Mouse (Mus musculus) brown adipose tissue, adult 24 weeks (tissue): ENCODE data around the gene Zbtb4. TPM values are rescaled to one million over a fixed set of nuclear protein-coding genes. Genes with fewer than 3 reads are reported as not detected.

ENCODE experiments used
- H3K27ac ChIP-seq: fragments of 200-500 bp; replicated peaks from 2 replicates; pipeline ENCODE4 v1.5.1; 2012; ENCODE audit warnings: low read depth, mild to moderate bottlenecking, low read length
- H3K4me1 ChIP-seq: fragments of 200-500 bp; 2 replicates; pipeline ENCODE4 v1.6.1; 2012; ENCODE audit warnings: low read length, mixed read lengths; ENCODE audit not compliant: control insufficient read depth, insufficient read depth, insufficient read length
- H3K4me3 ChIP-seq: fragments of 200-500 bp; 2 replicates; pipeline ENCODE4 v1.5.1; 2012; ENCODE audit warnings: low read depth, mild to moderate bottlenecking, low read length, moderate library complexity; ENCODE audit not compliant: insufficient read depth
- polyA plus RNA-seq: library from polyadenylated mRNA; stranded (reverse); fragments of >200 nt; gene quantifications from 2 replicates; pipeline ENCODE4 v1.2.4, GENCODE M21; 2012; ENCODE audit not compliant: missing spikeins, insufficient read depth, insufficient read length

The Zbtb4 gene
- polyA plus RNA-seq, 1 experiment = 23.6 TPM

DNA sequence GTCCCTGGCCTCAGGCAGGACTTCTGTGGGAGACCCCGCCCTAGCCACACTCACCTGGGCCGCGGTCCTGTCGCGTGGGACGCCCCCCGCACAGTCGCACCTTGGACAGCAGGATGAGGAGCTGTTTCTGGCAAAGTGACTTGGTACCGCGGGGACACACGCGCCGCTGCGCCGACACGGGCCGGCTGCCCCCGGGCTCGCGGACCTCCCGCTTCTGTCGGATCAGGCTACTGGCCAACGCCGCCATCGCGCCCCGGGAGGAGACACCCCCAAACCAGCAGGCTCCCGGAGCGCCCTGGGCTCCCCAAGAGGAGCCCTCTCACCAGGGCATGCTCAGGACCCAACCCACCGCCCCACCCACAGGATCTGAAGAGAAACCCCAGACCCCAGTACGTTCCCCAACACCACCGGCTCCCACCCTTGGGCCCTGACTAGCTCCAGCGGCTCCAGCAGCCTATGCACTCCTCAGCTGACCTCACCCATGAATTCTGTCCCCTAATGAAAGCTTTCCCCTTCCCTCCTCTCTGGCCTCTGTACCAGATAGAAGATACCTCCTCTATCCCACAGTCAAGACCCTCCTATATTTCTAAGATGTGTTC lies 35.8 kb downstream of the Zbtb4 start, which contains the start of gene Fgf11:
TSS of gene Fgf11 (minus strand) at position 479 of the 599 bp plus-strand sequence.
- Histone ChIP-seq H3K27ac (no peak within 1 kb of the TSS), H3K4me3 (peak within 1 kb of the TSS; percentile 93), H3K4me1 (peaks cover 9% of the 10 kb centered on the region)

DNA sequence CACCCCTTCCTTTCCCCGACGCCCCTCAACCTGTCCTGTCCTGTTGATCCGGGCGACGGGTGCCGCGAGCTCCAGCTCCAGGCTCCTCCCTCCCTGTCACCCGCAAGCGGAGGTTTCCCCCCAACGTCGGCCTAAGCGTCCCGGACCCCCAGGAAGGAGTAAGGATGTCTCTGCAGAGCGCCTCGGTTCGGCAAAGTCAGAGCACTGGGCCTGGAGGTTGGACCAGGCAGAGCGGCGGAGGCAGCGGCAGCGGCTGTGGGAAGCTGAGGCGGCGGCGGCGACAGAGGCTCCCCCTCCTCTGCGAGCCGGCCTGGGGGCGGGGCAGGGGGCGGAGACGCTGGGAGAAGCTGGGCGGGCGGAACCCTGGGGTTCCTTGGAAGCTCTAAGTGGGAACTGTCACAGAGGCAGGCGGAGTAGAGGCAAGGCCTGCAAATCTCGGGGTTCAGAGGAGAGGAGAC lies 37.0 kb downstream of the Zbtb4 start:
- H3K27ac ChIP-seq = no peak overlapping the region
- peak overlapping the region; percentile 93 for H3K4me3 ChIP-seq
- peaks cover 9% of the 10 kb centered on the region for H3K4me1 ChIP-seq

DNA sequence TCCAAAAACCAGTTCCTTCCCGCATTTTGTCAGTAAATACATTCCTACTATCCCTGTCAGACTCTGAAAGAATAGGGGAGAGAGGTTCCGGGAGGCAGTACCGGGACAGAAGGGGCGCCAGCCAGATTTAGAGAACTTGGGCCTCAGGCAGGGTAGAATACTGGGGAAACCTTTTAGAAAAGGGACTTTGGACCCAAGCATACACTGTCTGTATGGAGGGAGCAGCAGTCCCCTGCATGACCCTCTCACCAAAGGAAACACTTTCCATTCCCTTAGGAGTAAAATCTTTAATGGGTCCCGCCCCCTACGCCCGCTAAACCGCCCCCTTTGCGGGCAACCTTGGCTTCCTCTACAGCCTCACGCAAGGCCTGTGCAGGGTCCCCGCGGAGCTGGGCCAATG lies 37.6 kb downstream of the Zbtb4 start:
- H3K4me3 ChIP-seq = peak overlapping the region; percentile 93
- H3K27ac ChIP-seq = no peak overlapping the region
- H3K4me1 ChIP-seq = peaks cover 9% of the 10 kb centered on the region

DNA sequence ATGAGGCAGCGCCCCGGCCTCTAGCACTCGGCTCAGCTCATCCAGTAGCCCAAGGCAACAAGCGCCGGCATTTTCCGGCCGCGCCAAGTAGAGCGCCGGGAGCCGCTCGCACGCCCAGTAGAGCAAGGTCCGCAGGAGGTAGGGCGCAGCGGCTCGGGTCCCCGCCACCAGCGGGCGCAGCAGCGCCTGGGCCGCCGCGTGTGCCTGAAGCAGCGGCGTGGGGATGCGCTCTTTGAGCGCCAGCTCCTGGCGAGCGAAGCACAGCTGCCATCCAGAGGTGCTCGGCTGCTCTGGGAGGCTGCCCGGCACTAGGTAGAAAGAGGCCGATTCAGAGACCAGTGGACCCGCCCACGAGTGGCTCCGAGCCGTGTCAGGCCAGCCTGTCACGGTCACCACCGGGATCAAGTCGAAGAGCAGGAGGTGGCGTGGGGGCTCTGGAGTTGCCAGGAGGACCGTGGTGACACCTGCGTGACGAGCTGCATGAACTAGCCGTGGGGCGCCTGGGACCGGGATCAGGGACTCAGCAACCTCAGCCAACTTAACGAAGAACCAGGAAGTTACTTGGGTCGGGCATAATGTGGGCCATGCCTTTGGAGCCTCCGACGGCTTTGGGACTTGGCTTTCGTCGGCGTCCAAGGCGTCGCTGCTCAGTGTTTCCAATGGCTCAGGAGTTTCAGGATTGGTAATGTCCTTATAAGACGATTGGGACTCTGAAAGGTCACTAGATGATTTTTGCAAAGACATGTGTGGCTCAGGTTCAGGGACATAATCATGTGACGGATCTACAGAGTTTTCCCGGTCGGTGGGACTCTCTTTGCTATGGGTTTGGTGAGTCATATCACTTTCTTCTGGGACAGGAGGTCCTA lies 38.3 kb downstream of the Zbtb4 start:
- H3K4me3 ChIP-seq = peak overlapping the region; percentile 93
- H3K27ac ChIP-seq = no peak overlapping the region
- peaks cover 9% of the 10 kb centered on the region for H3K4me1 ChIP-seq

DNA sequence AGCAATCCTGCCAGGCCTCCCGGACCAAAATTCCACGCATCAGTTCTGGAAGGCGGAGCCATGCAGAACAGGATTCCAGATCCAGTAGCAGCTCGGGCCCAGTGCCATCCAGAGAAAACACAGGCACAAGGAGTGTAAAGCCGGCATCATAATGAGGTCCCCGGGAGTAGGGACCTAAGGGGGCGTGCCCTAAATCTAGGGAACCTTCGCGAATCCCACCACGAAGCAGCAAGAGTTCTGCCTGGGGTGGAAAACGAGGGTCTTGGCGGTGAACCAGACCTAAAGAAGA lies 38.9 kb downstream of the Zbtb4 start:
- H3K4me1 ChIP-seq = peaks cover 9% of the 10 kb centered on the region
- H3K4me3 ChIP-seq = peak overlapping the region; percentile 93
- H3K27ac ChIP-seq = no peak overlapping the region

DNA sequence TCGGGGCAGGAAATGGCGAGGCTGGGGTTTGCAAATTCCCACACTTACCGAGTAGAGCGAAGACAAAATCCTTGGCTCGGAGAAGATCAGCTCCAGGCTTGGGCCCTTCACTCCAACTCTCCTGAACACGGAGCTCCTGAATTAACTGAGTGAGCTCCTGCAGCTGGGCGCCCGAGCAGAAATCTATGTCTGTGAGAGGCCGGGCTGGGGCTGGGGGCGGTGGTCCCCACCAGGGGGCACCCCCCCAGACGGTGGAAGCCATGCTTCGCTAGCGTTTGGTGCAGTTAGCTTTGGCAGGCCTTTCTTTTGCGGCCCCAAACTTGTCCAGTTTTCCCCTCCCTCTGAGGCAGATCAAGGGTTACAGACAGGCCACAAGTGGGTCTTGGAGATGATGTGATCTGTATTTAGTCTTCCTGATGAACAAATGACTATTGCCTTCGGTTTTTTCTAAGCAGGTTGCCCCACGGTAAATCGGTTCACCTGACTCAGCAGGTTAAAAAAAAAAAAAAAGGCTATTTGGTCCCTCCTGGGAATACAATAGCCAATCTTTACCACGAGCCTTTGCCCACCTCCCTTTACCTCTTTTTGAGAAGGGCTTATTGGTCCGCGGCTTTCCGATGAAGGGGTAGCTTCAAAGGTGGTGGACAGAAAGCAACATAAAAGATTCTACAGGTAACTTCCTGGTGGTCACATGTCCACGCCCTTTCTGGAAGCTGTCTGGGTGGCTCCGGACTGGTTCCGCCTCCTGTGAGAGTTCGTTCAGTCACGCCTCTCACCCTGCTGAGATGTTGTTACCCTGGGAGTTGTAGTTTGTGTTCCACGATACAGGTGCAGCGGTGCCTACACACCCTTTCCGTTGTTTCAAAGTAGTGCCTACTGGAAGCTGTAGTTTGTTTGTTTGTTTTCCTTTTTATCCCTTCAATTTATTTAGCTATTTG lies 39.5 kb downstream of the Zbtb4 start, which contains the start of gene Tmem102:
TSS of gene Tmem102 (minus strand) at position 653 of the 938 bp plus-strand sequence.
- no peak within 1 kb of the TSS for H3K27ac ChIP-seq
- H3K4me1 ChIP-seq = peaks cover 9% of the 10 kb centered on the region
- H3K4me3 ChIP-seq = peak within 1 kb of the TSS; percentile 93

DNA sequence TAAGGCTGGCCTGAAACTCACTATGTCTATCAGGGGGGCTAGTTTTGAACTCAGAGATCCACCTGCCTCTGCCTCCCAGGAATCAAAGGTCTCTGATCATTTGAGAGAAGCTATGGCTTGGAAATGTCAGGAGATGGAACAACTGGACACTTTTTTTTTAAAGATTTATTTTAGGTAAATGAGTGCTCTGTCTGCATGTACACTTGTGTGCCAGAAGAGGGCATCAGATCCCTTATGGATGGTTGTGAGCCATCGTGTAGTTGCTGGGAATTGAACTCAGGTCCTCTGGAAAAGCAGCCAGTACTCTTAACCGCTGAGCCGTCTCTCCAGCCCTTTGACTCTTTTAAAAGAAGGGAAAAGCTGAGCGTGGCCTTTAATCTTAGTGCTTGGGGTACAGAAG lies 40.7 kb downstream of the Zbtb4 start:
- Histone ChIP-seq H3K4me1 (peaks cover 6% of the 10 kb centered on the region), H3K4me3 (no peak overlapping the region)

DNA sequence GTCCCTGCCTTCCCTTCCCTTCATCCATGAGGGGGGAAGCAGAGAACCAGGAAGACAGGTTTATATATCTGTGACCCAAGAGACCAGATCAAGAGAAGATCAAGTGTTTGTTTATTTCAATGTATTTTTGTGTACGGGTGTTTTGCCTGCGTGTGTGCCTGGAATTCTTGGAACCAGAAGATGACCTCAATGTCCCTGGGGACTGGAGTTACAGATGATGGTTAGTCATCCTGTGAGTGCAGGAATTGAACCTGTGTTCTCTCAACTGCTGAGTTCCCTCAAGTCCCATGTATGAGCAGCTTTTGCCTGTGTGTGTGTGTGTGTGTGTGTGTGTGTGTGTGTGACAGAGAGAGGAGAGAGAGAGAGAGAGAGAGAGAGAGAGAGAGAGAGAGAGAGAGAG lies 41.9 kb downstream of the Zbtb4 start:
- no peak overlapping the region for H3K4me3 ChIP-seq
- no peaks in the 10 kb centered on the region for H3K4me1 ChIP-seq
- no peak overlapping the region for H3K27ac ChIP-seq

More for the DNA sequence above, 40.7 kb downstream of the Zbtb4 start:
- no peak overlapping the region for H3K27ac ChIP-seq

DNA sequence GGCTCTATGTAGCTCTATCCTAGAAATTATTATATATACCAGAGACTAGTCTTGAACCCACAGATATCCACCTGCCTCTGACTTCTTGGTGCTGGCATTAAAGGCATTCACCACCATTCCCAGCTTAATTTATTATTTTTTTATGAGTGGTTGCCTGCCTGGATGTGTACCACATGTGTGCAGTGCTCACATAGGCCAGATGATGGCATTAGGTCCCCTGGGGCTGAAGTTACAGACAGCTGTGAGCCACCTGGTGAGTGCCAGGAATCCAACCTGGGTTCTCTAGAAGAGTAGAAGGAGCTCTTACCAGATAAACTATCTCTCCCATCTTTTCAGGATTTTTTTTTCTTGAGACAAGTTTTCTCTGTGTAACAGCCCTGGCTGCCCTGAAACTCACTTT lies 44.6 kb downstream of the Zbtb4 start:
- Histone ChIP-seq H3K4me1 (no peaks in the 10 kb centered on the region), H3K27ac (no peak overlapping the region), H3K4me3 (no peak overlapping the region)

DNA sequence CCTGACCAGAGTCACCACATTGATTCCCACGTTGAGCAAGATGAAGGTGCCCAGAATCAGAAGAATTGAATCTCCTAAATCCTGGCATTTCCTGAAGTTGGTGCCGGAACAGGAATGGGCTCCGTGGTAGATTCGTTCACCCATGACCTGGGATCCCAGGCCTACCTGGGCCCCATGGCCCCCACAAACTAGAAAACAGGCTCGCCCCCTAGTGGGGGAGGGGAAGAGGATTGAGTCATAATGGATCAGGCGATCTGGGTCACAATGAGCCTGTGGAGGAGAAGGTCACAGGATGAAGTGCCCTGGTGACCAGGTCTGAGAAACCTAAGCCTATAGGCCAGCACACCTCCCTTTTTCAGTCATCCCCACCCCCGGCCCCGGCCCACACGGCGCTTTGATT lies 49.4 kb downstream of the Zbtb4 start, which contains the start of gene Gm39566:
TSS of gene Gm39566 (minus strand) at position 144 of the 400 bp plus-strand sequence.
- Histone ChIP-seq H3K4me3 (no peak within 1 kb of the TSS), H3K27ac (no peak within 1 kb of the TSS), H3K4me1 (no peaks in the 10 kb centered on the region)

DNA sequence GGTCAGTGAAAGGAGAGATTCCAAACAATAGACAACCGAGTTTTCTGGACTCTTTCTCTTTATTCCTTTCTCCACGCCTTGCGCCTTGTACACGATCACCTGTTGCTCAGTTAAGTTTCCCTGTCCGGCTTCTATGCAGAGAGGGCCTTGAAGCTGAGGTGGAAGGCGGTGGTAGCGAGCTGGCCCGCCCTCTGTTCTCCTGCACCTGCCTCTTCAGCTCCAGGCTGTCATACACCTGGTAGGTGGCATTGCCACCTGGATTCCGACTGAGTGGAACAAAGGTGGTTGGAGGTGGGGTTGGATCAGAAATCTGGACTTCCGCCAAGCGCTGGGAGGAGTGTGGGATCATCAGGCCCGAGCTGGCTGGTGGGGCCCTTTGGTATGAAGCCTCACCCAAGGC lies 50.8 kb downstream of the Zbtb4 start:
- Histone ChIP-seq H3K4me3 (no peak overlapping the region), H3K4me1 (no peaks in the 10 kb centered on the region), H3K27ac (no peak overlapping the region)

DNA sequence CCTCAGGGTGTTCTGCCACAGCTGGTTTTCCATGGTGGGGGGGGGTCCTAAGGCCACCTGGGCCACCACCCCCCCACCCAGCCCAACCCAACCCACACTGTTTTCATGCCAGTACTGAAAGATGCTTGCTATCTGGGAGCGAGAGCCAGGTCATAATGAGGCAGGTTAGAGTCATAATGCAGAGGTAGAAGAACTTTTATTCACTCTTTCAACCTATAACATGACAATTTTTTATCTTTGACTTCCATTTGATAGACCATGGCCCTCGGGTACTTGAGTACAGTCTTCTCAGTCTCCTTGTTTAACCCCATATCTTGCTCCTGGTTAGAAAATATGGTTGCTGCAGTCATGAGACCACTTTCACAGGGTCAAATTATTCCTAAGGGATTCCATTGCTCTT lies 52.7 kb downstream of the Zbtb4 start, which contains the start of gene Spem2:
TSS of gene Spem2 (minus strand) at position 101 of the 400 bp plus-strand sequence.
- H3K27ac ChIP-seq = no peak within 1 kb of the TSS
- H3K4me3 ChIP-seq = no peak within 1 kb of the TSS
- no peaks in the 10 kb centered on the region for H3K4me1 ChIP-seq

DNA sequence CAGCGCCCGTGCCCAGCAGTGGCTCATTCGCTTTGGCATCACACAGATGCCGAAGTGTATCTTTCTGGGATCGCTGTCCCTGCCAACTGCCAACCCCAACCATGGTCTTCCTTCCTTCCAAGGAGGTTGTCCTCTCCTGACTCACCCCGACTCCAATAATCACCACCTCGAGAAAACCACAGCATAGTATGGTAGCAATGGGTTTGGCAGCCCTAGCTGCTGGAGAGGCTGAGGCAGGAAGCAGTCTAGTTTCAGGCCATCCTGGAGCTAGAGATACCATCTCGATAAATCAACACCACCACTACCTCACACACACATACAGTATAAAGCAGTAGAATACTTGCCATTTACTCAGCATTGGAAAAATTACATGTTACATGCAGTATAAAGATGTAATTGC lies 53.2 kb downstream of the Zbtb4 start:
- Histone ChIP-seq H3K4me1 (no peaks in the 10 kb centered on the region), H3K4me3 (no peak overlapping the region), H3K27ac (no peak overlapping the region)

DNA sequence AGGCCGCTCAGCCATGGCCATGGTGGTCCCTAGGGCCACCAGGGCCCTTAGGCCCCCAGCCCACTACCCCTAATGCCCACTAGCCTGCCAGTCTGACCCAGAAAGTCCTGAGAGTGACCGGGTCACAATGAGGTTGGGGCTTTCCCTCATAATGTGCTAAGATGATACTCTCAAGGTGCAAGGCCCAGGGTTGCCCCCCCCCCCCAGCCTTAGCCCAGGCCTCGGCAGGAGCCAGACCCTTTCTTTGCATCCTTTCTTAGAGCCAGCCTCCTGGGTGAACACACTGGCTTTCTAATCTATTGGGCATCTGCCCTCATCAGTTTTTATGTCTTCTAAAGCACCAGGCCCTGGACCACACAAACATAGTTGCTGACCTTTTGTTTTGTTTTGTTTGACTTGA lies 56.4 kb downstream of the Zbtb4 start, which contains the start of gene Spem1:
TSS of gene Spem1 (minus strand) at position 101 of the 400 bp plus-strand sequence.
- no peak within 1 kb of the TSS for H3K4me3 ChIP-seq
- H3K27ac ChIP-seq = no peak within 1 kb of the TSS
- no peaks in the 10 kb centered on the region for H3K4me1 ChIP-seq

DNA sequence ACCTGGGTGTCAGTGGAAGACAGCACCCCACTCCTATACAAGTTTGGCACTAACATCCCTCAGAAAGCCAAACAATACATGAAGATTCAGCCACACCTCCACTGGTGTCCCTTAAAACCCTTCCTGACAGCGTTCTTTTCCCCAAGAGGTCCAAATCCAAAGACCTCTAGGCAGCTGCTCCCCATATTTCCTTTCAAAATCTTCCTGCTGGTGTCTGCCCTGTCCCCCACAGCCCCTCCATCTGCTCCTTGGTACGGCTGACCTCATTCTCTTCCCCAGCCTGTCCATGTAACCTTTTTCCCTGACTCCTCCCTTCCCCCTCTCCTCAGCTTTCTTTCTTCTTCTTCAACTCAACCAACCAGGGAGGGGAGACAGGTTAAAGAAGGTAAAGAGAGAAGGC lies 57.7 kb downstream of the Zbtb4 start:
- Histone ChIP-seq H3K4me1 (no peaks in the 10 kb centered on the region), H3K4me3 (no peak overlapping the region), H3K27ac (no peak overlapping the region)
